Mouse (Mus musculus) layer of hippocampus, adult 9-11 months (tissue): Measurements from ENCODE around the gene Spock1.

Experiments
- DNase-seq: peaks from one replicate; pipeline ENCODE4 v3.0.0; 2022

The Spock1 gene

GRCm38 (mm10) chr13:57798633-57799032, 109.5 kb downstream of the Spock1 start:
- DNase-seq, result no peak

GRCm38 (mm10) chr13:57796951-57797692, 111.0 kb downstream of the Spock1 start:
- no peak for DNase-seq

- no peak for DNase-seq
These were observed 114.4 kb downstream of the Spock1 start for GRCm38 (mm10) chr13:57793643-57794240.

GRCm38 (mm10) chr13:57789796-57790195, 118.3 kb downstream of the Spock1 start:
- DNase-seq, result no peak

- no peak for DNase-seq
These were observed 119.8 kb downstream of the Spock1 start for GRCm38 (mm10) chr13:57788299-57788698.

GRCm38 (mm10) chr13:57786278-57786677, 121.9 kb downstream of the Spock1 start:
- no peak for DNase-seq

- DNase-seq, result no peak
These were observed 125.2 kb downstream of the Spock1 start for GRCm38 (mm10) chr13:57782975-57783374.

- no peak for DNase-seq
These were observed 126.0 kb downstream of the Spock1 start for GRCm38 (mm10) chr13:57782107-57782561.

GRCm38 (mm10) chr13:57779146-57779545, 129.0 kb downstream of the Spock1 start:
- DNase-seq, result peak; percentile 23

- DNase-seq, result no peak
These were observed 129.6 kb downstream of the Spock1 start for GRCm38 (mm10) chr13:57778524-57778923.

GRCm38 (mm10) chr13:57771998-57772397, 136.1 kb downstream of the Spock1 start:
- DNase-seq, result no peak

- no peak for DNase-seq
These were observed 141.4 kb downstream of the Spock1 start for GRCm38 (mm10) chr13:57766721-57767120.

- peak; percentile 38 for DNase-seq
These were observed 147.0 kb downstream of the Spock1 start for GRCm38 (mm10) chr13:57761122-57761521.

- no peak for DNase-seq
These were observed 147.5 kb downstream of the Spock1 start for GRCm38 (mm10) chr13:57760618-57761017.

GRCm38 (mm10) chr13:57756316-57756715, 151.8 kb downstream of the Spock1 start:
- DNase-seq, result peak; percentile 62

- no peak for DNase-seq
These were observed 157.3 kb downstream of the Spock1 start for GRCm38 (mm10) chr13:57750831-57751230.

- DNase-seq, result no peak
These were observed 163.5 kb downstream of the Spock1 start for GRCm38 (mm10) chr13:57744667-57745066.

- no peak for DNase-seq
These were observed 166.9 kb downstream of the Spock1 start for GRCm38 (mm10) chr13:57741186-57741585.

- DNase-seq, result no peak
These were observed 167.7 kb downstream of the Spock1 start for GRCm38 (mm10) chr13:57740473-57740872.

- DNase-seq, result no peak
These were observed 172.1 kb downstream of the Spock1 start for GRCm38 (mm10) chr13:57736060-57736459.

GRCm38 (mm10) chr13:57734549-57734948, 173.6 kb downstream of the Spock1 start:
- no peak for DNase-seq

- no peak for DNase-seq
These were observed 174.6 kb downstream of the Spock1 start for GRCm38 (mm10) chr13:57733521-57733920.

- no peak for DNase-seq
These were observed 175.9 kb downstream of the Spock1 start for GRCm38 (mm10) chr13:57732251-57732650.

- DNase-seq, result no peak
These were observed 180.4 kb downstream of the Spock1 start for GRCm38 (mm10) chr13:57727716-57728115.
